Mouse (Mus musculus): Measurements from ENCODE around the gene Fubp1. TPM values are rescaled to one million over a fixed set of nuclear protein-coding genes. Genes with fewer than 3 reads are reported as not detected.

Fubp1 gene
- polyA plus RNA-seq, 1 experiment: 284 TPM

DNA sequence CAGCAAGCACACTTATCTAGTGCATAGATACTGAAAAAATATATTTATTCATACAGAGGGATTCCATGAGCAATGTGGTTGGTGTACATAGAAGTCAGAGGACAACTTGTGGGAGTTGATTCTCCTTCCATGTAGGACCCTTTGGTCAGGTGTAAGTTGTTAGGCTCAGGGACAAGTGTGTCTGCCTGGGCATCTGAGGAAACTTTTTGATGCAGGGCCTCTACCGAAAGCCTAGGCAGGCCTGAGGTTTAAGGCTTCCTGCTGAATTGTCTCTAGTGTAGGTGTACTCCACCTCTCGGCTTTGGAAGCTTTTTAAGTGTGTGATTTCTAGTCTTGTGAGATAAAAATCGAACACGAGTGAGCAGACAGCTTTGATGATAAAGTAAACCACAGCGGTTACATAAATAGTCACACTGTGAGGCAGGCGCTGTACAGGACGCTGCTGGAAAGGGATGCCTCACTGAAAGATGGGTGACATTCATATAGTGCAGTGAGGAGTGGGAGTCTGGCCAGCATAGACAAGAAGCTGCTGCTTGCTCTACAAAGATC is 1.6 kb downstream of the Fubp1 start:
- WGBS: 12% methylated on average over 7 of the region's 7 CpGs
- peak overlapping the region; percentile 17 for H3K4me3 ChIP-seq (ENCODE audit: insufficient read depth, low read depth, low read length)
- TF ChIP-seq CTCF (IDR thresholded peaks at IDR 0.05; ENCODE audit: insufficient read depth, low read depth, low read length): no peak
- no peak for TF ChIP-seq POLR2A (IDR thresholded peaks at IDR 0.05; ENCODE audit: insufficient read depth, low read depth, low read length)
- peaks cover 7% of the 10 kb centered on the region for H3K4me1 ChIP-seq (ENCODE audit: control insufficient read depth, insufficient read depth, low read length)
- H3K27ac ChIP-seq (ENCODE audit: insufficient read depth, low read depth, low read length): no peak overlapping the region

DNA sequence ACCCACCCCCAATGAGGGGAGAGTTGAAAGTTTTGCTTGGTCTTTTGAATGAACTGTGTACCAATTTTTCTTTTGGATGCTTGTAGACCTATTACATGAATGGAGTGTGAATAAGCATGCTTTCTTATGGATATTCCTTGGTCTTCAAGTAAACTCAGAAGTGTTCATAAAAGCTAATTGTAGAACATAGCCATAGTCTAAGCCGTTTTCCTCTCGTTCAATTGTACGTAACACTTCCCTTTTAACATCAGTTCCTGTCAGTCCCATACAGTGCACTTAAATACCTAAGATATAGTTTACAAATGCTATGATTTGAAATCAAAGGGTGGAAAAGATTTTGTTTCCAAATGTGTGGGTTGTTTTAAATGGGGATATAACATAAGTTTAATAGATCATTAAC is 3.2 kb downstream of the Fubp1 start:
- no peak overlapping the region for H3K4me3 ChIP-seq (ENCODE audit: insufficient read depth, low read depth, low read length)
- H3K27ac ChIP-seq (ENCODE audit: insufficient read depth, low read depth, low read length): no peak overlapping the region
- H3K4me1 ChIP-seq (ENCODE audit: control insufficient read depth, insufficient read depth, low read length): peaks cover 7% of the 10 kb centered on the region
- no peak for TF ChIP-seq POLR2A (IDR thresholded peaks at IDR 0.05; ENCODE audit: insufficient read depth, low read depth, low read length)
- TF ChIP-seq CTCF (IDR thresholded peaks at IDR 0.05; ENCODE audit: insufficient read depth, low read depth, low read length): no peak
- WGBS: 20% methylated on average over 3 of the region's 3 CpGs

DNA sequence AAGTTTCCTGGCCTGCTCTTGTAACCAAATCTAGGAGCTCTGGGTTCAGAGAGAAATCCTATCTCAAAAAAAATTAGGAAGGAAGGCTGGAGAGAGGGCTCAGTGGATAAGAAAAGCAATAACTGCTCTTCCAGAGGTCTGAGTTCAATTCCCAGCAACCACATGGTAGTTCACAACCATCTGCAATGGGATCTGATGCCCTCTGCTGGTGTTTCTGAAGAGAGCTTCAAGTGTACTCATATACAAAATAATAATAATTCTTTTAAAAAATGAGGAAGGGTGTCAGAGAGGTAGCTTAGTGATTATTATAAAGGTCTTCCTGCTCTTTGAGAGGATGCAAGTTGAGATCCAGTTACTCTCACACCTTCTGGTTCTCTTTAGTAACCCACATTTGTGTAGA is 14.7 kb downstream of the Fubp1 start:
- Histone ChIP-seq H3K27ac (ENCODE audit: insufficient read depth, low read depth, low read length) (no peak overlapping the region), H3K4me1 (ENCODE audit: control insufficient read depth, insufficient read depth, low read length) (peaks cover 2% of the 10 kb centered on the region; the same call in 1 of the 2 replicates), H3K4me3 (ENCODE audit: insufficient read depth, low read depth, low read length) (no peak overlapping the region)
- TF ChIP-seq CTCF (IDR thresholded peaks at IDR 0.05; ENCODE audit: insufficient read depth, low read depth, low read length): no peak
- TF ChIP-seq POLR2A (IDR thresholded peaks at IDR 0.05; ENCODE audit: insufficient read depth, low read depth, low read length): no peak

DNA sequence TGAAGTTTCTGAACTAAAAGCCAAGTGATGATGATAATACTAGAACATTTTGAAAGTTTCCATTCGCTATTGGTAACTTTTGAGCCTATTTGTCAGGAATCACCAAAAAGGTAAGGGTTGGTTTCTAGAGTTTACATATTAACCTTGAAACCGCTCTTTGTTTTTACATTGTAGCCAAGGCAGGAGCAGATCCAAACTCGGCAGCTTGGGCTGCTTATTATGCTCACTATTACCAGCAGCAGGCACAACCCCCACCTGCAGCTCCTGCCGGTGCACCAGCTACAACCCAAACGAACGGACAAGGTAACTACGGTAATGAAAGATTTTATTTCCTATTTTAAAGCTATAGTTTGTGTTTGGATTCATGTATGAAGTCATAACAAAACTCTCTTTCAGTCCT is 15.7 kb downstream of the Fubp1 start:
- Histone ChIP-seq H3K4me1 (ENCODE audit: control insufficient read depth, insufficient read depth, low read length) (peaks cover 2% of the 10 kb centered on the region; the same call in 1 of the 2 replicates), H3K4me3 (ENCODE audit: insufficient read depth, low read depth, low read length) (no peak overlapping the region), H3K27ac (ENCODE audit: insufficient read depth, low read depth, low read length) (no peak overlapping the region)
- WGBS: 79% methylated on average over 7 of the region's 7 CpGs
- TF ChIP-seq POLR2A (IDR thresholded peaks at IDR 0.05; ENCODE audit: insufficient read depth, low read depth, low read length): no peak
- no peak for TF ChIP-seq CTCF (IDR thresholded peaks at IDR 0.05; ENCODE audit: insufficient read depth, low read depth, low read length)

DNA sequence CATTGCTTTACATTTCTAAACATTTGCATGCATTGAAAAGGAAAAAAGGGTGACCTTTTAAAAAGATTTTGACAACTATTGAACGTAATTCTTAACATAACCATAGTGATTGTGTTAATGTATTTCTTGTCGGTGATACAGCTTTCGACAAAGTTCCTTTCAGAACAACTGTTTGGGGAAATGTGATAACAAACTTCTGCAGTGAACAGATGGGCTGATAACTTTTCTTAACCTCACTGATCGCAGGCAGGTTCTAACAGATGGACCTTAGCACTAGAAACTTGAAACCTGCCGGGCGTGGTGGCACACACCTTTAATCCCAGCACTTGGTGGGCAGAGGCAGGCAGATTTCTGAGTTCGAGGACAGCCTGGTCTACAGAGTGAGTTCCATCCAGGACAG is 18.6 kb downstream of the Fubp1 start:
- H3K4me3 ChIP-seq (ENCODE audit: insufficient read depth, low read depth, low read length): no peak overlapping the region
- peaks cover 2% of the 10 kb centered on the region; the same call in 1 of the 2 replicates for H3K4me1 ChIP-seq (ENCODE audit: control insufficient read depth, insufficient read depth, low read length)
- no peak overlapping the region for H3K27ac ChIP-seq (ENCODE audit: insufficient read depth, low read depth, low read length)
- TF ChIP-seq POLR2A (IDR thresholded peaks at IDR 0.05; ENCODE audit: insufficient read depth, low read depth, low read length): no peak
- TF ChIP-seq CTCF (IDR thresholded peaks at IDR 0.05; ENCODE audit: insufficient read depth, low read depth, low read length): no peak
- WGBS: 93% methylated on average over 7 of the region's 7 CpGs

DNA sequence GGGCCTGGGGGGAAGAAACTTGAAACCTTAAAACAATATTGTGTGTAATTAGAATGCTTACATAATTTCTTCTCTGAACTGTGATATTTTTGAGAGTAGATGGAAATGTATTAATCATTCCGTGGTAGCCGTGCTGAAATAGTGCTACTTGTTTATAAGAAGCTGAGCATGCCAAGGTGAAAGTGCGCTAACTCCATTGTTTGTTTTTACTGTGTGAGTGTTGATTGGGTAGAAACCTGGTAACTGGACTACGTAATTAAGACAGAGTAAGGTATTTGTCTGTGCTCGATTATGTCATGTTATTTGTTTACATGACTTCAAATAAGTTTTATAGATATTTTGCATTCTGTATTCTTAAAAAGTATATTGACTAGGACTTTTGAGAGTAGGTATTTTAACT is 19.0 kb downstream of the Fubp1 start:
- 85% methylated on average over 5 of the region's 5 CpGs for WGBS

DNA sequence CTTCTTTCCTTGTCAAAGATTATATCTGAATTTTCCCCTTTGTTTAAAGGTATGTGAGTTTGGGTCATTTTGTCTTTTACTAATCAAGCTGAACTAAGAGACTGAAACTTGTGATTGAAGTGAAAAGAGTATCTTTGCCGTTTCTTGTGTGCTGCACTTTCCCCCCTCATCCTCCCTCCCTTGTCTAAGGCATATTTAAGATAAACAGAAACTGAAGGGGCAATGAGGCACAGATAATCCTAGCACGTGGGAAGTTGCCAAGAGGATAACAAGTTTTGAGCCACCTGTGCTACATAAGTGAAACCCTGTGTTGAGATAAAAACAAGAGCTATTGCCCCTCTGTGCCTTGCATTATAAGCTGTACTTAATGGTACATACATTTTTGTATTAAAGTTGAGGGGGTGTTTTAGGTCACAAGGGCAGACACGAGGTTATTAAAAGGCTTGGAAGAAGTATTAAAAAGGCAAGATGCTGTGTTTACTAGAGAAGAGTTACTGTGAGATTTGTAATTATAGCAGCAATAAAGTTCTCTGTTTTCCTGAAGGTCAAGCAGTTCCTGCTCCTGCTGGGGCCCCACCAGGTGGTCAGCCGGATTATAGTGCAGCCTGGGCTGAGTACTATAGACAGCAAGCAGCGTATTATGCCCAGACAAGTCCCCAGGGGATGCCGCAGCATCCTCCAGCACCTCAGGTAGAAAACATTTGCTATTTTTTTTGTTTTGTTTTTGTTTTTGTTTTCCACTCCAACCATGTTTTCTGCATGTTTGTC is 21.3 kb downstream of the Fubp1 start:
- no peak overlapping the region for H3K27ac ChIP-seq (ENCODE audit: insufficient read depth, low read depth, low read length)
- H3K4me1 ChIP-seq (ENCODE audit: control insufficient read depth, insufficient read depth, low read length): no peaks in the 10 kb centered on the region
- 55% methylated on average over 6 of the region's 6 CpGs for WGBS
- TF ChIP-seq CTCF (IDR thresholded peaks at IDR 0.05; ENCODE audit: insufficient read depth, low read depth, low read length) (no peak), POLR2A (IDR thresholded peaks at IDR 0.05; ENCODE audit: insufficient read depth, low read depth, low read length) (no peak)
- H3K4me3 ChIP-seq (ENCODE audit: insufficient read depth, low read depth, low read length): no peak overlapping the region

More for the DNA sequence above, 19.0 kb downstream of the Fubp1 start:
- H3K4me3 ChIP-seq (ENCODE audit: insufficient read depth, low read depth, low read length): no peak overlapping the region
- peaks cover 2% of the 10 kb centered on the region; the same call in 1 of the 2 replicates for H3K4me1 ChIP-seq (ENCODE audit: control insufficient read depth, insufficient read depth, low read length)
- no peak for TF ChIP-seq CTCF (IDR thresholded peaks at IDR 0.05; ENCODE audit: insufficient read depth, low read depth, low read length)
- TF ChIP-seq POLR2A (IDR thresholded peaks at IDR 0.05; ENCODE audit: insufficient read depth, low read depth, low read length): no peak
- H3K27ac ChIP-seq (ENCODE audit: insufficient read depth, low read depth, low read length): no peak overlapping the region

DNA sequence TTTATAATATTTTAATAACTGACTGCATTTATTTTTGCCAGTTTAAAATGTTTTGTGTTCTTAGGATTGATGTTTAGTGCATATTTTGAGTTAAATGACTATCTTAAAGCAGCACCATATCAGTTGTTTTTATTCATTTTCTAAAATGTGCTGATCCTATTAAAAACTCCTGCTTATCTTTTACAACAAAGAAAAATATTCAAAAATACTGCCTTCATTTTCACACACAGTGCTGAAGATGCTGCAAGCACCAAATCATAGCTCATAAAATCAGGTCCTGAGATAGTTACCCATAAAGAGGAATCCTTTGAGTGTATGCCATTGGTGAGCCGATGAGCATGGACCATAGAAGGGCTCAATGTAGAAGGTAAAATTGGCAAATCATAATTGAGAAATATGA is 25.0 kb downstream of the Fubp1 start:
- WGBS: 98% methylated on average over 1 of the region's 1 CpGs

DNA sequence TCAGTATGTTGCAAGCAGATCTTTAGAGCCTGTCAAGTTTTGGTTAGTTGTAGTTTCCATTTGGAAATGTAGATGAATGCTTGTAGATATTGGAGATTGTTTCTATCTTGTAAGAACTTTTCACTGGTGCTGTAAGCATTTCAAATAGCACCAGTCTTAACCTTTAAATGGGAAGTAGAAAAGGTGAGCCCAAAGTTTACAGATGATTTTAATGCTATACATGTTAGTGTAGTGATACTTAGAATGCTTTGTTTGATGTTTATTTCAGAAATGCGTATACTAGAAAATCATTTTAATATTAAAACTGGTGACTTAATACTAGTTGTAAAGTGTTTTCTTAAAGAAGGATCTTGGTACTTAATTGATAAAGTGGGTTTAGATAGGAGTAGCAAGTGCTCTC is 25.6 kb downstream of the Fubp1 start:
- H3K4me1 ChIP-seq (ENCODE audit: control insufficient read depth, insufficient read depth, low read length): no peaks in the 10 kb centered on the region
- H3K4me3 ChIP-seq (ENCODE audit: insufficient read depth, low read depth, low read length): no peak overlapping the region
- no peak for TF ChIP-seq POLR2A (IDR thresholded peaks at IDR 0.05; ENCODE audit: insufficient read depth, low read depth, low read length)
- TF ChIP-seq CTCF (IDR thresholded peaks at IDR 0.05; ENCODE audit: insufficient read depth, low read depth, low read length): no peak
- H3K27ac ChIP-seq (ENCODE audit: insufficient read depth, low read depth, low read length): no peak overlapping the region
- WGBS: 97% methylated on average over 1 of the region's 1 CpGs

More for the DNA sequence above, 25.0 kb downstream of the Fubp1 start:
- no peak for TF ChIP-seq POLR2A (IDR thresholded peaks at IDR 0.05; ENCODE audit: insufficient read depth, low read depth, low read length)
- no peak for TF ChIP-seq CTCF (IDR thresholded peaks at IDR 0.05; ENCODE audit: insufficient read depth, low read depth, low read length)
- Histone ChIP-seq H3K4me3 (ENCODE audit: insufficient read depth, low read depth, low read length) (no peak overlapping the region), H3K4me1 (ENCODE audit: control insufficient read depth, insufficient read depth, low read length) (no peaks in the 10 kb centered on the region), H3K27ac (ENCODE audit: insufficient read depth, low read depth, low read length) (no peak overlapping the region)

All from olfactory bulb, adult 2 months (tissue).